In genomic region chr2:93959346-93959745, GRCm38 (mm10) we compare ENCODE assay signal across 50 mouse cellular contexts. TPM values are rescaled to one million over a fixed set of nuclear protein-coding genes. Genes with fewer than 3 reads are reported as not detected.
"Had no signal": no experiment of that assay in that cellular context is flagged by ENCODE, and none has a peak within 500 bp of the region (broad histone marks: within the 10 kb centered on the region; RNA-seq: fewer than 3 reads in every experiment).

No protein-coding gene starts in this region.

- H3K4me2 ChIP-seq: heart, embryonic 11.5 days; heart, embryonic 12.5 days; heart, embryonic 13.5 days; heart, embryonic 15.5 days; hindbrain, embryonic 12.5 days; hindbrain, embryonic 13.5 days; hindbrain, embryonic 14.5 days; hindbrain, embryonic 15.5 days; intestine, embryonic 15.5 days; kidney, embryonic 15.5 days had no signal

- H3K9me3 ChIP-seq: heart, embryonic 10.5 days; heart, embryonic 12.5 days; heart, embryonic 13.5 days; heart, embryonic 15.5 days; hindbrain, embryonic 10.5 days; hindbrain, embryonic 12.5 days; hindbrain, embryonic 13.5 days; hindbrain, embryonic 15.5 days; intestine, embryonic 15.5 days; kidney, embryonic 15.5 days had no signal

- H3K9ac ChIP-seq: heart, embryonic 12.5 days; heart, embryonic 13.5 days; heart, embryonic 15.5 days; hindbrain, embryonic 12.5 days; hindbrain, embryonic 13.5 days; hindbrain, embryonic 14.5 days; hindbrain, embryonic 15.5 days; intestine, embryonic 15.5 days; kidney, embryonic 15.5 days had no signal

- DNase-seq: heart, postnatal 10 days; heart, postnatal 14 days; heart, postnatal 36 days; heart, postnatal 4 days; kidney, adult 11 months; kidney, adult 18-20 months; kidney, adult 2 months; kidney, adult 8-10 months; kidney, adult 9 months; kidney, postnatal 10 days; kidney, postnatal 14 days; kidney, postnatal 36 days; kidney, postnatal 4 days; layer of hippocampus, adult 9-11 months; layer of hippocampus, postnatal 36 days had no signal

- H3K27ac ChIP-seq: heart, embryonic 10.5 days; heart, embryonic 13.5 days; heart, embryonic 15.5 days; hindbrain, embryonic 10.5 days; hindbrain, embryonic 12.5 days; hindbrain, embryonic 13.5 days; hindbrain, embryonic 14.5 days; hindbrain, embryonic 15.5 days; hindbrain, postnatal 0 days; intestine, embryonic 15.5 days; kidney, embryonic 15.5 days; kidney, postnatal 0 days; layer of hippocampus, adult 2 months had no signal

- H3K36me3 ChIP-seq: heart, embryonic 10.5 days; heart, embryonic 12.5 days; heart, embryonic 13.5 days; heart, embryonic 15.5 days; hindbrain, embryonic 10.5 days; hindbrain, embryonic 12.5 days; hindbrain, embryonic 13.5 days; hindbrain, embryonic 15.5 days; intestine, embryonic 15.5 days; kidney, embryonic 15.5 days had no signal

- H3K4me3 ChIP-seq: heart, embryonic 10.5 days; heart, embryonic 12.5 days; heart, embryonic 13.5 days; heart, embryonic 15.5 days; hindbrain, embryonic 10.5 days; hindbrain, embryonic 12.5 days; hindbrain, embryonic 13.5 days; hindbrain, embryonic 15.5 days; intestine, embryonic 15.5 days; kidney, embryonic 15.5 days; layer of hippocampus, adult 2 months had no signal

RNA-seq across cellular contexts. Expression of gene Gm13889, which starts 2.3 kb away (rescaled TPM):
- total RNA-seq: hematopoietic stem cell, adult 5-6 weeks had no signal
- polyA plus RNA-seq: inflammation-experienced regulatory T-cells, adult 6 months had no signal

RNA-seq across cellular contexts. Expression of gene Gm27027, which starts 36.8 kb away (rescaled TPM):
- total RNA-seq: heart, adult 8-10 months; heart, postnatal 14 days; heart, postnatal 25 days; heart, postnatal 36 days; hematopoietic stem cell, adult 5-6 weeks; hindbrain, postnatal 0 days; layer of hippocampus, adult 18-20 months; layer of hippocampus, adult 2 months; layer of hippocampus, adult 8-10 months; layer of hippocampus, postnatal 10 days; layer of hippocampus, postnatal 14 days; layer of hippocampus, postnatal 25 days; layer of hippocampus, postnatal 36 days had no signal
- polyA plus RNA-seq: heart, embryonic 10.5 days; heart, embryonic 11.5 days; heart, embryonic 12.5 days; heart, embryonic 13.5 days; heart, embryonic 14.5 days; heart, embryonic 15.5 days; heart, embryonic 16.5 days; heart, postnatal 0 days; hindbrain, embryonic 10.5 days; hindbrain, embryonic 11.5 days; hindbrain, embryonic 12.5 days; hindbrain, embryonic 13.5 days; hindbrain, embryonic 14.5 days; hindbrain, embryonic 15.5 days; hindbrain, embryonic 16.5 days; hindbrain, postnatal 0 days; inflammation-experienced regulatory T-cells, adult 6 months; intestine, embryonic 14.5 days; intestine, embryonic 15.5 days; intestine, embryonic 16.5 days; intestine, postnatal 0 days; kidney, adult 2 months; kidney, embryonic 14.5 days; kidney, embryonic 15.5 days; kidney, embryonic 16.5 days; kidney, postnatal 0 days; large intestine, adult 2 months had no signal
